Mouse (Mus musculus): ENCODE data around the gene Shisa4.

GRCm38 (mm10) chr1:135384171-135384570 lies 9.1 kb upstream of the Shisa4 start:
- TF ChIP-seq CHD2 (IDR thresholded peaks at IDR 0.05; ENCODE audit: low read depth, low read length) = no peak
- TF ChIP-seq ZNF384 (IDR thresholded peaks at IDR 0.05; ENCODE audit: low read depth, low read length) = no peak

Measured in ES-E14 (cell line).